Comparison of ENCODE assay signal across 19 mouse cellular contexts in the genomic region with DNA sequence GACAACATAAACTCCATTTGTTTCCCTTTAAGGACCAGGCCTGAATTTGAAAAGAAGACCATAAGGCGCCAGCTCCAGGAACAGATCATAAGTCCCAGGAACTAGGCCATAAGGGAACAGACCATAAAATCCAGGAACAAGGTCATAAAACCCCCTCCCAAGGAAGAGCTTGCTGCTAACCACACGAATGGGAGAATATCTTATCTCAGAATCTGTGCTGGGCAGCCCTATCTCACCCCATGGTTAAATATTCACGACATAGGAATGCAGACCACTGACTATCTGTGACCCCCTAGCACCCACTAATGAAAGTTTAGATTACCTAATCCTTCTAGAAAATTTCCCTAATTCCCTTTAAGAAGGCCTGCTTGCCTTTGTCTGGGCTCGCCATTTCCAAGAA. TPM values are rescaled to one million over a fixed set of nuclear protein-coding genes. Genes with fewer than 3 reads are reported as not detected.
DNase-seq lines count a peak whose midpoint lies in the region; ATAC-seq and TF ChIP-seq lines count a peak whose summit lies in the region.
"Had no signal": no experiment of that assay in that cellular context is flagged by ENCODE, and none has a peak within 500 bp of the region (broad histone marks: within the 10 kb centered on the region; RNA-seq: fewer than 3 reads in every experiment).

No protein-coding gene starts in this region.

- peak; percentile 73 for DNase-seq in yolk sac, embryonic 10.5 days (ENCODE audit: low spot score)
- no peak for DNase-seq in testis, postnatal 10 days (ENCODE audit: low spot score)
- DNase-seq: adrenal gland, adult 2 months; adrenal gland, adult 8-10 months; adrenal gland, postnatal 10 days; adrenal gland, postnatal 14 days; adrenal gland, postnatal 25 days; adrenal gland, postnatal 36 days; B cell, adult 2 months; cerebellum, adult 11 months; cerebellum, adult 11-12 months; cerebellum, adult 18-20 months had no signal

- H3K4me2 ChIP-seq in intestine, embryonic 15.5 days (replicated peaks), result no peak overlapping the region
- H3K4me2 ChIP-seq in intestine, postnatal 0 days (replicated peaks; ENCODE audit: low read depth), result no peak overlapping the region
- no peak overlapping the region for H3K4me2 ChIP-seq in intestine, embryonic 16.5 days (ENCODE audit: low read depth, low read length)
- H3K4me2 ChIP-seq in liver, embryonic 12.5 days, result no peak overlapping the region

- no peak for TF ChIP-seq CTCF in intestine, postnatal 0 days (IDR thresholded peaks at IDR 0.05; ENCODE audit: low read depth)

- 55% methylated on average over 4 of the region's 4 CpGs for WGBS in intestine, embryonic 15.5 days
- 39% methylated on average over 4 of the region's 4 CpGs for WGBS in intestine, postnatal 0 days
- 56% methylated on average over 4 of the region's 4 CpGs for WGBS in intestine, embryonic 16.5 days
- 54% methylated on average over 4 of the region's 4 CpGs for whole genome bisulfite sequencing in liver, embryonic 12.5 days (ENCODE audit: insufficient replicate concordance)

- H3K27ac ChIP-seq in intestine, embryonic 15.5 days, result no peak overlapping the region
- no peak overlapping the region for H3K27ac ChIP-seq in intestine, postnatal 0 days (ENCODE audit: low read depth, low read length)
- H3K27ac ChIP-seq in intestine, embryonic 16.5 days (ENCODE audit: low read length), result no peak overlapping the region
- H3K27ac ChIP-seq in liver, embryonic 12.5 days, result no peak overlapping the region

- H3K36me3 ChIP-seq in intestine, embryonic 15.5 days, result no peaks in the 10 kb centered on the region
- no peaks in the 10 kb centered on the region for H3K36me3 ChIP-seq in intestine, postnatal 0 days (ENCODE audit: control insufficient read depth, insufficient read depth)
- no peaks in the 10 kb centered on the region for H3K36me3 ChIP-seq in intestine, embryonic 16.5 days (ENCODE audit: control insufficient read depth, insufficient read depth, low read length)
- no peaks in the 10 kb centered on the region for H3K36me3 ChIP-seq in liver, embryonic 12.5 days
- H3K36me3 ChIP-seq: G1E had no signal

- no peaks in the 10 kb centered on the region for H3K27me3 ChIP-seq in intestine, embryonic 15.5 days (replicated peaks)
- no peaks in the 10 kb centered on the region for H3K27me3 ChIP-seq in intestine, postnatal 0 days (replicated peaks; ENCODE audit: control insufficient read depth, insufficient read depth, low read length)
- no peaks in the 10 kb centered on the region for H3K27me3 ChIP-seq in intestine, embryonic 16.5 days (replicated peaks; ENCODE audit: control insufficient read depth, insufficient read depth, low read length)
- no peaks in the 10 kb centered on the region for H3K27me3 ChIP-seq in liver, embryonic 12.5 days (replicated peaks)
- H3K27me3 ChIP-seq: CH12.LX had no signal

- H3K9me3 ChIP-seq in intestine, embryonic 15.5 days, result no peaks in the 10 kb centered on the region
- H3K9me3 ChIP-seq in intestine, postnatal 0 days (ENCODE audit: control insufficient read depth), result no peaks in the 10 kb centered on the region
- H3K9me3 ChIP-seq in intestine, embryonic 16.5 days (ENCODE audit: control insufficient read depth, low read length), result no peaks in the 10 kb centered on the region
- H3K9me3 ChIP-seq in liver, embryonic 12.5 days (replicated peaks), result no peaks in the 10 kb centered on the region
- H3K9me3 ChIP-seq: G1E had no signal

- H3K4me3 ChIP-seq in intestine, embryonic 15.5 days (replicated peaks), result no peak overlapping the region
- H3K4me3 ChIP-seq in intestine, postnatal 0 days (ENCODE audit: low read depth, low read length), result no peak overlapping the region
- H3K4me3 ChIP-seq in intestine, embryonic 16.5 days (ENCODE audit: low read length), result no peak overlapping the region
- no peak overlapping the region for H3K4me3 ChIP-seq in liver, embryonic 12.5 days

- H3K4me1 ChIP-seq in intestine, embryonic 15.5 days (replicated peaks), result 0 out of 2 replicates have a peak, but pooled peaks cover 5% of the 10 kb centered on the region
- no peaks in the 10 kb centered on the region for H3K4me1 ChIP-seq in intestine, postnatal 0 days (replicated peaks; ENCODE audit: control insufficient read depth, insufficient read depth, low read length)
- H3K4me1 ChIP-seq in intestine, embryonic 16.5 days (ENCODE audit: control insufficient read depth, insufficient read depth, low read length), result 0 out of 2 replicates have a peak, but pooled peaks cover 3% of the 10 kb centered on the region
- H3K4me1 ChIP-seq in liver, embryonic 12.5 days, result no peaks in the 10 kb centered on the region

- no peak overlapping the region for H3K9ac ChIP-seq in intestine, embryonic 15.5 days
- H3K9ac ChIP-seq in intestine, postnatal 0 days (ENCODE audit: low read depth, low read length), result no peak overlapping the region
- no peak overlapping the region for H3K9ac ChIP-seq in intestine, embryonic 16.5 days (ENCODE audit: low read depth, low read length)
- H3K9ac ChIP-seq in liver, embryonic 12.5 days, result no peak overlapping the region

- ATAC-seq in intestine, embryonic 15.5 days, result peak; percentile 62
- ATAC-seq in intestine, postnatal 0 days, result no peak
- ATAC-seq in intestine, embryonic 16.5 days, result peak; percentile 66; the same call in 1 of the 2 replicates
- ATAC-seq in liver, embryonic 12.5 days, result no peak
- ATAC-seq: Patski had no signal

RNA-seq across cellular contexts. Expression of a gene that starts 20.8 kb away (rescaled TPM):
- polyA plus RNA-seq in intestine, embryonic 15.5 days (2015; fragmentation: Nextera tagmentation; extraction: Ambion mirVana), result 11.0 and 11.2 TPM in 2 replicates
- 7.7 and 8.9 TPM in 2 replicates for polyA plus RNA-seq in intestine, postnatal 0 days (2015; fragmentation: Nextera tagmentation; extraction: Ambion mirVana)
- 10.4 and 10.9 TPM in 2 replicates for polyA plus RNA-seq in intestine, embryonic 16.5 days (2015; fragmentation: Nextera tagmentation; extraction: Ambion mirVana)
- 7.3 and 7.6 TPM in 2 replicates for polyA plus RNA-seq in liver, embryonic 12.5 days (2016; fragmentation: Nextera tagmentation; extraction: Ambion mirVana)

Comparison
In these comparisons a context has a peak if more than half of its experiments do, and no peak if none do; other contexts are left out.
1. ATAC-seq: peak in intestine, embryonic 15.5 days (single experiment) and intestine, embryonic 16.5 days (single experiment); none in intestine, postnatal 0 days (single experiment) and liver, embryonic 12.5 days (single experiment).